Mouse (Mus musculus) CD4-positive helper T cell, adult 2 months (primary cell): ENCODE results near the gene Serinc1.

Experiments
- DNase-seq: peaks from one replicate; pipeline ENCODE4 v3.0.0-alpha.2; 2012; ENCODE audit warnings: low read depth, missing footprints, low spot score

The Serinc1 gene

DNA sequence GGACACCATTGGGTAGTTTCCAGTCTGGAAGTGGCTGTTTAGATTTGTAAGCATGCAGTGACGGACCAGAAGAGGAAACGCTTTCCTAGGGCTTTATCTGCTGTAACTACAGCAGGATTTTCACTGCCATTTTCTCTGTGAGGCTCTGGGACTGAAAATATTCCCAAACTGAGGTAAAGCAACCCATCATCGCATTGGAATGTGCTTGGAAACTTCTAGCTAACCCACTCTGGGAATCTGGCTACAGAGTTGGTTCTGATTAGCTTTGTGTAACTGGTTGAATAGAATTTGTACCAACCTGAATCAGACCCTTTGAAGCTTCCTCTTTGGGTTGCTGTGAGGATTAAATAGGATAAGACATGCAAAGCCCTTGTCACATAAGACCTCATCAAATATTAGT, 47.6 kb downstream of the Serinc1 start:
- no peak for DNase-seq

DNA sequence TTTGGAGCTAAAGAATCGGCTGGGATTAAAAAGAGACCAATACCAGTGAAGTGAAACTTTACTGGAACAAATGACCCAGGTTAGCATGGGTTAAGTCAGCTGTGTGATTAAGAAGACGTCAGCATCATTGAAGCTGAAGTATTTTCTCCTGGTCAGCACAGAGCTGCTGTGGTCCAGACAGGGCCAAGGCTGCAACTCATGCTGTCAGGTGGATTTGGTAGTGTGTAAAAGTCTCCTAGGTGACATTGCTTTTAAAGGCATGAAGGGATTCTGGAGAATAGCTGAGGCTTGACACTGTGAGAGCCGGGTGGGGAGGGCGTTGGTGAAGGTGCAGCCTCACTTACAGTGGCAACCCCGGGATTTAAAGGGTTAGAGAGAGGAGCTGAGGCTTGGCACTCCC, 50.6 kb downstream of the Serinc1 start:
- no peak for DNase-seq

DNA sequence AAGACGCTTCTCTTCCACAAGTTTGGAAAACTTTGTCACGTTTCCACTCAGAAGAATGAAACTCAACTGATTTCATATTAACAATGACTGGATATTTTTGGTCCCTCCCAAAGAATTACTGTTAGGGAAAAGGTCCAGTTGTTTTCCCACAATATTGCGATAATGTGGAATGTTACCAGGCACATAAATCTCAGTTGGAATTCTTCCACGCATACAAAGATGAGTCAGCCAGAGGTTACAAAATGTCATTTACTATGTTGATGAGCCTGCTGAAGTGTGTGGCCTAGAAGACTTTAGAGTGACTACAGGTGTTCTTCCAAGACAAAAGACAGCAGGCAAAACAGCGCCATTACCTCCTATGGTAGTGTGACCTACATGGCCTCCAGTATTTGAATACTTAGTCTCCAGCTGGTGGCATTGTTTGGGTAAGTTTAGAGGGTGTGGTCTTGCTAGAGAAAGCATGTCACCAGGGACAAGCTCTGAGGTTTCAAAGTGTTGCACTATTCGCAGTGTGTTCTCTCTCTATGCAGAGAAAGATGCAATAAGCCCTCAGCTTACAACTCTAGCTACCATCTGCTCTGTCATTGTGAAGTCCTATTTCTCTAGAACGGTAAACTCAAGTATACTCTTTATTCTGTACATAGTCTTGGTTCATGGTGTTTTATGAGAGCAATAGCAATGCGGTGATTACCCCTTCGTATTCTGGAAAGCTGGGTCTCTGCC, 55.0 kb downstream of the Serinc1 start:
- DNase-seq: no peak
